Mouse (Mus musculus) E14TG2a.4 (cell line): ENCODE measurements around the gene Mon1a.

Experiments used
- CTCF ChIP-seq: conservative IDR thresholded peaks from 2 replicates; pipeline ENCODE4 v1.5.1; 2014; ENCODE audit warnings: low read length
- NANOG ChIP-seq: IDR thresholded peaks from 2 replicates; pipeline ENCODE4 v1.6.1; 2014; ENCODE audit warnings: borderline replicate concordance, low read length, mixed read lengths

- TF ChIP-seq CTCF: no peak
- TF ChIP-seq NANOG: no peak
Measured at GRCm38 (mm10) chr9:107887804-107888266, at the start of gene Mon1a.
